ENCODE assay signal across 8 mouse cellular contexts in genomic region chr19:53066934-53067333, GRCm38 (mm10). TPM values are rescaled to one million over a fixed set of nuclear protein-coding genes. Genes with fewer than 3 reads are reported as not detected.
A peak's percentile ranks its signal among the peaks of the same experiment; 100 is the strongest.
DNase-seq lines count a peak whose midpoint lies in the region; ATAC-seq and TF ChIP-seq lines count a peak whose summit lies in the region.

No protein-coding gene starts in this region.

- H3K79me3 ChIP-seq in C2C12 (ENCODE audit: low read depth): no peaks in the 10 kb centered on the region

- no peaks in the 10 kb centered on the region for H3K9me3 ChIP-seq in embryonic facial prominence, embryonic 10.5 days
- H3K9me3 ChIP-seq in heart, postnatal 0 days (replicated peaks; ENCODE audit: control insufficient read depth, low read length): no peaks in the 10 kb centered on the region
- no peaks in the 10 kb centered on the region for H3K9me3 ChIP-seq in limb, embryonic 12.5 days
- H3K9me3 ChIP-seq in forebrain, embryonic 12.5 days: no peaks in the 10 kb centered on the region

- H3K36me3 ChIP-seq in C2C12 (ENCODE audit: control insufficient read depth, insufficient read depth): no peaks in the 10 kb centered on the region
- no peaks in the 10 kb centered on the region for H3K36me3 ChIP-seq in embryonic facial prominence, embryonic 10.5 days (replicated peaks)
- no peaks in the 10 kb centered on the region for H3K36me3 ChIP-seq in heart, postnatal 0 days (replicated peaks; ENCODE audit: control insufficient read depth, insufficient read depth, low read length)
- H3K36me3 ChIP-seq in limb, embryonic 12.5 days: no peaks in the 10 kb centered on the region
- H3K36me3 ChIP-seq in forebrain, embryonic 12.5 days (replicated peaks): no peaks in the 10 kb centered on the region

- no peak overlapping the region for H3ac ChIP-seq in C2C12 (ENCODE audit: control insufficient read depth, insufficient read length, low read depth)

- H3K27me3 ChIP-seq in C2C12 (ENCODE audit: control insufficient read depth, insufficient read depth, insufficient read length): no peaks in the 10 kb centered on the region
- no peaks in the 10 kb centered on the region for H3K27me3 ChIP-seq in embryonic facial prominence, embryonic 10.5 days (replicated peaks; ENCODE audit: low read depth, poor library complexity, severe bottlenecking)
- H3K27me3 ChIP-seq in heart, postnatal 0 days (ENCODE audit: control insufficient read depth, insufficient read depth, low read length): no peaks in the 10 kb centered on the region
- no peaks in the 10 kb centered on the region for H3K27me3 ChIP-seq in limb, embryonic 12.5 days
- no peaks in the 10 kb centered on the region for H3K27me3 ChIP-seq in forebrain, embryonic 12.5 days

- peak overlapping the region; percentile 21 for H3K4me2 ChIP-seq in heart, postnatal 0 days (ENCODE audit: low read depth, low read length)
- H3K4me2 ChIP-seq in limb, embryonic 12.5 days: peak overlapping the region; percentile 35
- H3K4me2 ChIP-seq in forebrain, embryonic 12.5 days: no peak overlapping the region

- H3K9ac ChIP-seq in heart, postnatal 0 days (replicated peaks; ENCODE audit: low read depth, low read length): no peak overlapping the region
- H3K9ac ChIP-seq in limb, embryonic 12.5 days (replicated peaks): no peak overlapping the region
- H3K9ac ChIP-seq in forebrain, embryonic 12.5 days: no peak overlapping the region

- peak; percentile 65 for ATAC-seq in heart, postnatal 0 days (ENCODE audit: insufficient read depth, low read depth)
- peak; percentile 57; the same call in 1 of the 2 replicates for ATAC-seq in limb, embryonic 12.5 days (ENCODE audit: insufficient number of reproducible peaks, insufficient read depth, low FRiP score, low TSS enrichment, low read depth)
- ATAC-seq in forebrain, embryonic 12.5 days (ENCODE audit: low FRiP score): no peak

- DNase-seq in embryonic facial prominence, embryonic 10.5 days (ENCODE audit: low spot score): peak; percentile 48
- peak; percentile 62 for DNase-seq in heart, postnatal 0 days (ENCODE audit: low spot score)
- no peak for DNase-seq in right cerebral cortex, adult 2 months (ENCODE audit: low spot score in 2 of 2)
- no peak for DNase-seq in B cell, adult 2 months
- no peak for DNase-seq in adrenal gland, postnatal 10 days

- no peak overlapping the region for H3K4me3 ChIP-seq in C2C12 (ENCODE audit: insufficient read depth, poor library complexity, severe bottlenecking)
- 0 out of 2 replicates have a peak overlapping the region, but pooled peaks have one; percentile 13 for H3K4me3 ChIP-seq in embryonic facial prominence, embryonic 10.5 days
- H3K4me3 ChIP-seq in heart, postnatal 0 days (ENCODE audit: low read depth, low read length): no peak overlapping the region
- H3K4me3 ChIP-seq in limb, embryonic 12.5 days (replicated peaks): no peak overlapping the region
- H3K4me3 ChIP-seq in forebrain, embryonic 12.5 days (replicated peaks): no peak overlapping the region

- peaks cover 58% of the 10 kb centered on the region for H3K4me1 ChIP-seq in embryonic facial prominence, embryonic 10.5 days
- peaks cover 18% of the 10 kb centered on the region for H3K4me1 ChIP-seq in heart, postnatal 0 days (ENCODE audit: control insufficient read depth, insufficient read depth)
- H3K4me1 ChIP-seq in limb, embryonic 12.5 days (replicated peaks): peaks cover 39% of the 10 kb centered on the region
- peaks cover 8% of the 10 kb centered on the region; the same call in 1 of the 2 replicates for H3K4me1 ChIP-seq in forebrain, embryonic 12.5 days

- no peaks in the 10 kb centered on the region for H3K79me2 ChIP-seq in C2C12 (ENCODE audit: control insufficient read depth, insufficient read depth)

- 47% methylated on average over 10 of the region's 10 CpGs for WGBS in embryonic facial prominence, embryonic 10.5 days
- WGBS in heart, postnatal 0 days: 47% methylated on average over 10 of the region's 10 CpGs
- 24% methylated on average over 10 of the region's 10 CpGs for WGBS in limb, embryonic 12.5 days
- 58% methylated on average over 10 of the region's 10 CpGs for WGBS in forebrain, embryonic 12.5 days

- no peak for TF ChIP-seq EP300 in heart, postnatal 0 days (IDR thresholded peaks at IDR 0.05; ENCODE audit: low read depth)

- TF ChIP-seq CTCF in C2C12 (IDR thresholded peaks at IDR 0.05; ENCODE audit: control insufficient read depth, insufficient read depth, insufficient read length): no peak
- no peak for TF ChIP-seq CTCF in heart, postnatal 0 days (IDR thresholded peaks at IDR 0.05; ENCODE audit: low read depth)

- H3K27ac ChIP-seq in embryonic facial prominence, embryonic 10.5 days (replicated peaks): peak overlapping the region; percentile 67
- peak overlapping the region; percentile 36; the same call in 1 of the 2 replicates for H3K27ac ChIP-seq in heart, postnatal 0 days (ENCODE audit: low read depth)
- H3K27ac ChIP-seq in limb, embryonic 12.5 days: peak overlapping the region; percentile 53
- no peak overlapping the region for H3K27ac ChIP-seq in forebrain, embryonic 12.5 days

TF ChIP-seq in C2C12, 6 proteins besides CTCF, POLR2A, EP300 and RAD21:
- TF ChIP-seq MYOD1 (IDR thresholded peaks at IDR 0.05; ENCODE audit: control insufficient read depth, insufficient read length, low read depth) (peak; percentile 89), FOSL1 (IDR thresholded peaks at IDR 0.05; ENCODE audit: insufficient read depth, low read length, poor library complexity, severe bottlenecking) (no peak), CEBPB (IDR thresholded peaks at IDR 0.05; ENCODE audit: low read depth) (no peak), USF1 (IDR thresholded peaks at IDR 0.05; ENCODE audit: low read depth) (peak; percentile 68), MYOG (IDR thresholded peaks at IDR 0.05; ENCODE audit: control insufficient read depth, extremely low read depth, insufficient read length) (no peak), MAX (IDR thresholded peaks at IDR 0.05) (no peak)
TF ChIP-seq in C2C12: peak in this region for 2.

RNA-seq across cellular contexts. Expression of gene Xpnpep1, which starts 26.9 kb away (rescaled TPM):
- polyA plus RNA-seq in C2C12 (2012; fragmentation: generic; extraction: Trizol): 132 TPM
- 158 and 159 TPM in 2 replicates for polyA plus RNA-seq in embryonic facial prominence, embryonic 10.5 days (2016; fragmentation: Nextera tagmentation; extraction: Ambion mirVana)
- total RNA-seq in heart, postnatal 0 days (2014; rRNA removed; ENCODE audit: low replicate concordance): 107 and 134 TPM in 2 replicates
- polyA plus RNA-seq in heart, postnatal 0 days (2015; fragmentation: Nextera tagmentation; extraction: Ambion mirVana): 106 and 119 TPM in 2 replicates
- 146 and 150 TPM in 2 replicates for polyA plus RNA-seq in limb, embryonic 12.5 days (2016; fragmentation: Nextera tagmentation; extraction: Ambion mirVana)
- 100 to 1,000 TPM; 103 to 105 TPM for total RNA-seq in adrenal gland, postnatal 10 days (2021)
- 140 and 147 TPM in 2 replicates for polyA plus RNA-seq in forebrain, embryonic 12.5 days (2016; fragmentation: Nextera tagmentation; extraction: Ambion mirVana)

Comparison
In these comparisons a context has a peak if more than half of its experiments do, and no peak if none do; other contexts are left out.
1. DNase-seq: peak in embryonic facial prominence, embryonic 10.5 days (single experiment) and heart, postnatal 0 days (single experiment); none in right cerebral cortex, adult 2 months (0 of 2), B cell, adult 2 months (0 of 2) and adrenal gland, postnatal 10 days (single experiment).